Mouse (Mus musculus): ENCODE results near the gene Cyp46a1.

Cyp46a1 gene

GRCm38 (mm10) chr12:108333895-108334445 lies at the start of gene Cyp46a1:
TSS of gene Cyp46a1 (plus strand) at chr12:108334381.
- in situ Hi-C loops (cut with MboI, MseI): no loop called here

DNA sequence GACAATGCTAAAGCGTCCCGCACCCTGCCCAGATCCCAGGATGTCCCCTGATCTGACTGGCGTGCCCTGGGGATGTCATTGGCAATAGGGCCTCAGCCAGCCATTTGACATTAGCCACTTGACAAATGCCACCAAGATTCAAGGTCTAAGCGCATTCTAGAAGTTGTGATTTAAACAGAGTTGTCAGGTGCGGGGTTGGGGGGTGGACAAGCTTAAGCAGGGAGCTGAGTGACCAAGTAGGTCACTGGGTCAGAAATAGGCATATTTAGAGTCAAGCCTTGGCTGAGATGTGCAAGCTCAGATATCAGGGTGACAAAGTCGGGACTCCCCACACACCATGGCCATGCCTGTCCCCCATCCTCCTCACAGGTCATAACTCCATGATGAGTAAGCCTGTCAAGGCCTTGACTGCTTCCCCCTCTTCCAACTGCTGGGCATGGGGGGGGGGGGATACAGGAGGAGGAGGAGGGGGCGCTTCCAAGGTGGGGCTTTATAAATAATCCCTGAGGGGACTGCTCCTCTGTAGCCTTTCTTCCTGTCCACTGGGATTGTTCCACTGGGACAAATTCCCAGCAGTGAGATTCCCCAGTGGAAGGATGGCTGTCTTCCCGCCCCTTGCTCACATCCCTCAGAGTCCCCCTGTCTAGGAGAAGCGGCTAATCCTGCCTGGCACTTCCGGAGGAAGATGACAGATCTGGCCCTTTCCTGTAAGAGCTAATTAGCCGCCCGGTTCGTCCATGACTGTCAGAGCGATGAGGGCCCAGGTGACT lies 49.5 kb upstream of the Cyp46a1 start:
- in situ Hi-C loops (cut with MboI, MseI): no loop called here

- in situ Hi-C loops (cut with MboI, MseI): no loop called here
Measured at GRCm38 (mm10) chr12:108285225-108286011, 48.8 kb upstream of the Cyp46a1 start.

DNA sequence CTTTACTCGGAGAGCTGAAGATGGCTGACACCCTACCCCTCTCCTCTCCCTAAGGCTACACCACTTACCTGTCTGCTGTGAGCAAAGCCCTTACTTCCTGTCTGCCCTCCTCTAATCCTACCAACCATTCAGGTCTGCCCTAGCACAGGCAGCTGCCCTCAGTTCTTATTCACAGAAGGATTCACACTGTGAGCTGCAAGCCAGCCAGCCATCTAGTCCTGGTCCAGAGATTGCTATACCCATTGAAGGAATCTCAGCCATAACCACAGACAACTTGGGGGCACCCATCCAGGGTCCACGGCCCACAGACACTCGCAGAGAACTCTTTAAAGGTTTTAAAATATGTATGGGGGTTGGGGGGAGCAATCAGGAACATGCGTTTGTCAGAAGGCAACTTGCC lies 47.8 kb upstream of the Cyp46a1 start:
- in situ Hi-C loops (cut with MboI, MseI): no loop called here

GRCm38 (mm10) chr12:108287011-108287410 lies 47.2 kb upstream of the Cyp46a1 start:
- in situ Hi-C loops (cut with MboI, MseI): no loop called here

GRCm38 (mm10) chr12:108288127-108288880 lies 45.9 kb upstream of the Cyp46a1 start:
- in situ Hi-C loops (cut with MboI, MseI): no loop called here

GRCm38 (mm10) chr12:108292419-108292818 lies 41.8 kb upstream of the Cyp46a1 start:
- in situ Hi-C loops (cut with MboI, MseI): no loop called here

GRCm38 (mm10) chr12:108292957-108293356 lies 41.2 kb upstream of the Cyp46a1 start:
- in situ Hi-C loops (cut with MboI, MseI): no loop called here

DNA sequence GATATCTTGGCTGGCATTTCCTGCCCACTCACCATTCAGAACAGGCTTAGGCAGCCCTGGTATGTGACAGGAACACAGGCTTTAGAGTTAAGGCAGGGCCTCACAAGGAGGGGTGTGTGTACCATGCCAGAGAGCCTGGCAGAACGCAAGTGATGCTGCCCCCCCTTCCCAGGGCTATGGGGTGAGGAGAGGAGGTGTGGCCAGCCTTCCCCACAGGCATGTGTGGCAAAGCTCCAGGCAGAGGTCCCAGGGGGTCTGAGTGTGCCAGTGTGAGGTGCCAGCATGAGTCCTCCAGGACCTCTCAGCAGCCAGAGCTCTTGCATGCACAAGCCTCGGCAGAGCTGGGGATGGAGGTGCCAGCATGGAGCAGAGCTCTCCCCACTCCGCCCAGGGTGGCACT lies 39.6 kb upstream of the Cyp46a1 start:
- in situ Hi-C loops (cut with MboI, MseI): loop anchor here (5.0 kb wide), 1 partner anchor 92 kb away; no protein-coding TSS in a partner anchor

GRCm38 (mm10) chr12:108297033-108297432 lies 37.1 kb upstream of the Cyp46a1 start:
- in situ Hi-C loops (cut with MboI, MseI): loop anchor here (5.0 kb wide), 1 partner anchor 95 kb away; no protein-coding TSS in a partner anchor

- in situ Hi-C loops (cut with MboI, MseI): no loop called here
Measured at GRCm38 (mm10) chr12:108301006-108301405, 33.2 kb upstream of the Cyp46a1 start.

- in situ Hi-C loops (cut with MboI, MseI): no loop called here
Measured at GRCm38 (mm10) chr12:108303778-108304365, 30.3 kb upstream of the Cyp46a1 start.

DNA sequence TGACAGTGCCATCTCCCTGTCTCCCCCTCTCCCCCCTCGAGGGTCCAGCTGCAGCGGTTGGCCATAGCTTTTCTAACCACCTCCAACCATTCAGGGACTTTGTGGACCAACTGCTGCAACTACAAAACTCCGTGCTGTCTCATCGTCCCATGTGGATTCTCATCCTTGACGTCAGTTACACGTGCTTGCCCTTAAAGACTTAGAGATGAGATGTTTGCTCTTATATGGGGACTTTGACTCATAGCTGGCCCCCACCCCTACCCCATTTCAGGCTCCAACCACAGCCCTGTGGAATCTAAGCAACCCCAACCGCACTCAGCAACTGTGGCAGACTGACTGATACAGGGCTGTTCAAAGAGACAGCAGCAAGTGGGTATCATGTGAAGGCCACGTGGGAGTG lies 29.0 kb upstream of the Cyp46a1 start:
- in situ Hi-C loops (cut with MboI, MseI): no loop called here

DNA sequence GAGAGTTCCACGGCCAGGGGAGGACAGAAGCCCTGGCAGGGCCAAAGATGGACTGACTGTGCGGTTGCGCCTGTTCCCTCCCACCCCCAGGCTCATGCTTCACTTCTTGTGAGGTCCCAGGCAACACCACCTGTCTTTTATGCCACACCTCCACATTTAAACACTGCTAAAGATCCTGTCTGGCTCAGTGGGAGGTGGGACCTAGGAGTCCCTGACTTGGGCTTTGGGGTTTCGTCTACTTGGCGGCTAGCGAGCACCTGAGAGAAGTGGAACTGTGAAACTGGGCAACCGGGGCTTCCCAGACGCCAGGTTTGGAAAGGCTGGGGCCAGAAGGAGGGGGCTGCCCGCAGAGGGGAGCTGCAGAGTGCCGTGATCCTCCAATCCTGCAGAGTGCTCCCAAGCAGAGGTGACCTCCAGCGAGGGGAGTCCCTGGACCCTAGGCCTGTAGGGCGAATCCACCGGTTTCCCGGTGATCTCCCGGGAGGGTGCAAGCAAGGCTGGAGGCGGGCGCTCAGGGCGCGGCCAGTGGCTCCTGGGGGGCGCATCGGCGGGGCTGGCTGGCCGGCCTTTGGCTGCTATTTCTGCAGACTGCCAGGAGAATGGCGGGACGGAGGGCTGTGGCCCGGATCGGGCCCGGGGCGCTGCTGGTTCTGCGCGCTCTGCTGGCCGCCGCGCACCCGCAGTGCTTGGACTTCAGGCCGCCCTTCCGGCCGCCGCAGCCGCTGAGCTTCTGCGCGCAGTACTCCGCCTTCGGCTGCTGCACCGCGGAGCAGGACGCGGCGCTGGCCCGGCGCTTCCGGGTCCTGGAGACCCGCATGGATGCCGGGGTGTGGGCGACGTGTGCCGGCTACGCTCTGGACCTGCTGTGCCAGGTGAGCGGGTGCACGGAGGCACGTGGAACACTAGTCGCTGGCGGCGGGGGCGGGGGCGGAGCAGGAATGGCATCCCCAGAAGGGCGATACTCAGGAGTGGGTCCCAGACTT lies 28.1 kb upstream of the Cyp46a1 start, which contains the start of gene Hhipl1:
TSS of gene Hhipl1 (plus strand) at position 459 of the 983 bp plus-strand sequence.
- in situ Hi-C loops (cut with MboI, MseI): no loop called here

GRCm38 (mm10) chr12:108307553-108307952 lies 26.6 kb upstream of the Cyp46a1 start:
- in situ Hi-C loops (cut with MboI, MseI): no loop called here

DNA sequence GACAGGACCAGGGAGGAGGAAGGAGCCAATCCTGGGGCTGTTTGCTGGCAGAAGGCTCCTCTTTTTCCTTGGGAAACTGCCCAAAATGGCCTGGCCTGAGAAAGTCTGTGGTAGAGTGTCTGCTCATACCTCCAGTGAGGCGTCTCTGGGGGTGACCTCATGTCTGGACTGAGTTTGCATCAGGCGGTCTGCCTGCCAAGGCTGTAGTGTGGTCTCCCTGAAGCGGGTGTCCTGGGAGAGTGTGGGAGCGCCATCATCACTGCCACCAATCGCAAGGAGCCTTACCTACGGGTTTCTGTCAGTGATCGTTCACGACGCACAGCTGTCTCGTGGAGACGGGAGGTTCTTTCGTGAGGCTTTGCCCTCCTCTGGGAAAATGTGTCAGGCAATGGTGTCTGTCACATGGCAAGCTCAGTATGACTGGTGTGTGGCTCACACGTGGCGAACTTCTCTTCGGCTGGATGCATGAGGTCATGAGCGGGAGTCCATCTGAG lies 25.8 kb upstream of the Cyp46a1 start:
- in situ Hi-C loops (cut with MboI, MseI): no loop called here

DNA sequence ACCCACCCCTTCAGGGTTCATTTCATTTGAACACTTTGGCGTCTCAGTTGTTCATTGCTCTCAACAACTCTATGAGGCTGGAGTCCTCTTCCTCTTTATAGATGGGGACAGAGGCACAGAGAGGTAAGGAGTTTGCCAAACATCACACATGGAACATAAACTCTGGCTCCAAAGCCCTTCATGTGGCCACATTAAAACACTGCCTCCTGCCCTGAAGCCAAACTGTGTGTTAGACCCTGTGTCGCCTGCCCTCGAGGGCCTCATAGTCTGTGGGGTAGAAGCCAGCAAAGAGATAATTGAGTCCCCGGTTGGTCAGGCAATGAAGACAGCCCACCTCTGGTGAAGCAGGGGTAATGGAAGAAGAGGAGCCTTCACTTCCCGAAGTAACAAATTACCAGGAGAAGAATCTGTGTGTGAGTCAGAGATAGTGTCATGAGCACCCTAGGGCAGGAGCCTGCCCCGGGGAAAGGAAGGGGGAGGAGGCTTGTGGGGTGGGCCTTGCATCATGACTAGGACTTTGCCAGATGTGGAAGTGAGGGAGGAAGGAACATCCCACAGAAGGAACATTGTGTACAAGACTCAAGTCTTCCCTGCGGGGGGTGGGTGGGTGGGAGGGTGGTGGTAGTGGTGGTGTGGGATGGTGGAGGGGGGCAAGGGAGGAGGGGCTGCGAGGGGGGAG lies 24.9 kb upstream of the Cyp46a1 start:
- in situ Hi-C loops (cut with MboI, MseI): no loop called here

GRCm38 (mm10) chr12:108310041-108310440 lies 24.1 kb upstream of the Cyp46a1 start:
- in situ Hi-C loops (cut with MboI, MseI): no loop called here

DNA sequence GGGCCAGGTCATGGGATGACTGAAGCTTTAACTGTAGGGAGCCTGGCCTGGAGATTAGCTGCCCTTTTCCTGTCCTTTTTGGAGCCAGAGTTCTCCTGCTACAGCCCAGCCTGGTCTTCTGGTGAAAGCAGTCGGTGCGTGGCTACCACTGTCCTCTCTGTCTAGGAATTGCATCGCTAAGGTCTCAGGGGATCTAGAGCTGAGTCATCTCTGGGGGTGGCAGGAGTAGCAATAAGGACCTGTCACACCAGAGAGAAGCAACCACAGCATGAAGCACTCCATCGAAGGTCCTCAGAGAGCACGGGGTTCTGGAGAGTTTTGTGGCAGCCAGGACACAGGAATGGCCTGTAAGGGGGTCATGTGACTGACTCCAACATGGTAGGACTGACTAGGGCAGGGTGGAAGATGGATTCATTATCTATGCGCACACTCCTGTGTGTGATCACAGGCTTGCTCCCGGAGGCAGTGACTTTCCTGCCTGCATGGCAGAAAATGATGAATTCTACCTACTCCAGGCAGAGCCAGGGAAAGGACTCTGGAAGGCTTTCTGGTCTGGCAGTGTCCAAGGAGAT lies 23.6 kb upstream of the Cyp46a1 start:
- in situ Hi-C loops (cut with MboI, MseI): no loop called here

Measured in T-helper 2 cell (primary cell).